Mouse (Mus musculus): ENCODE data around the gene Zfp870. TPM values are rescaled to one million over a fixed set of nuclear protein-coding genes. Genes with fewer than 3 reads are reported as not detected.

Zfp870 gene
- polyA plus RNA-seq, 1 experiment from 2014 or later: 11.7 TPM

DNA sequence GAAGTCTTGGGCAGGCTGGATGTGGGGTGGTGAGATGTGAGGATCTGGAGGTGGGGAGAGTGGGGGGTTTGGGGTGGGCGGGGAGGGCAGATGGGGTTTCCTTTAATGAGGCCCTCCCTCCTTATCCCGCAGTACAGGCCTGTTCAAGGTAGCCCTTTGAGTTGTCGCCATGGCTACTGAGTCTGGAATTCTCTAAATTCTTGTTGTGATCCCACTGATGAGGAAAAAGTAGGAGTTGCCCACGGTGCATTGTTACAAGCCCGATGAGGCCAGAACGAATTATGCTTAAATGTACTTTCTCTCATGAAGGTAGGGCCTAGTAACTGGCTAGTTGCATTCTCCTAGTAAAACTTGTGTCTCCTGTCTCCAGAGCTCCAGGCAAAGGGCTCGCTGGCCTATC is 39.9 kb downstream of the Zfp870 start:
- H3K9me3 ChIP-seq (replicated peaks; ENCODE audit: control insufficient read depth, low read length): no peaks in the 10 kb centered on the region
- no peaks in the 10 kb centered on the region for H3K36me3 ChIP-seq (replicated peaks; ENCODE audit: control insufficient read depth, insufficient read depth, low read depth, low read length)
- no peak overlapping the region for H3K4me2 ChIP-seq (ENCODE audit: low read depth, low read length)
- H3K9ac ChIP-seq (replicated peaks; ENCODE audit: low read length): no peak overlapping the region
- H3K27ac ChIP-seq (replicated peaks; ENCODE audit: low read depth, low read length): no peak overlapping the region
- no peaks in the 10 kb centered on the region for H3K27me3 ChIP-seq (ENCODE audit: control insufficient read depth, insufficient read depth, low read length)
- peak; percentile 13 for DNase-seq (ENCODE audit: low spot score)
- no peaks in the 10 kb centered on the region for H3K4me1 ChIP-seq (ENCODE audit: control insufficient read depth, insufficient read depth, low read length)
- 52% methylated on average over 7 of the region's 7 CpGs for WGBS
- no peak overlapping the region for H3K4me3 ChIP-seq (ENCODE audit: low read depth, low read length)
- ATAC-seq (replicated peaks; ENCODE audit: insufficient number of reproducible peaks, low FRiP score, low TSS enrichment, low read depth): 0 out of 2 replicates have a peak, but pooled peaks have one; percentile 18

DNA sequence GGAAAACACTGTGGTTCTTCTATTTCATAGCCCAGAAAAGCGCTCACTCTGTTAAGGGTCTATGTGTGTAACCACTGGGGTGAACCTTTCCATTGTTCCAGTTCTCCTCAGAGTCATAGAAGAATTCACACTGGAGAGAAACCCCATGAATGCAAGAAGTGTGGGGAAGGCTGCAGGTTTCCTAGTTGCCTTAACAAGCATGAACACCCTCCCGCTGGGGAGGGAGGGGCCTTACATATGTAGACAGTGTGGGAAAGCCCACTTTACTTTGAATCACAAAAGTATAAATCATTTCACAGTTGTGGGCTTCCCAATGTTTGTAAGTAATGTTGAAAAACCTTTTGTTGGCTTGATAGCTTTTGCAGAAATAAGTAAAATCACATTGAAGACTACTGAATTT is 50.1 kb downstream of the Zfp870 start:
- no peak for ATAC-seq (replicated peaks; ENCODE audit: insufficient number of reproducible peaks, low FRiP score, low TSS enrichment, low read depth)
- 71% methylated on average over 2 of the region's 2 CpGs for WGBS
- no peak overlapping the region for H3K9ac ChIP-seq (replicated peaks; ENCODE audit: low read length)

DNA sequence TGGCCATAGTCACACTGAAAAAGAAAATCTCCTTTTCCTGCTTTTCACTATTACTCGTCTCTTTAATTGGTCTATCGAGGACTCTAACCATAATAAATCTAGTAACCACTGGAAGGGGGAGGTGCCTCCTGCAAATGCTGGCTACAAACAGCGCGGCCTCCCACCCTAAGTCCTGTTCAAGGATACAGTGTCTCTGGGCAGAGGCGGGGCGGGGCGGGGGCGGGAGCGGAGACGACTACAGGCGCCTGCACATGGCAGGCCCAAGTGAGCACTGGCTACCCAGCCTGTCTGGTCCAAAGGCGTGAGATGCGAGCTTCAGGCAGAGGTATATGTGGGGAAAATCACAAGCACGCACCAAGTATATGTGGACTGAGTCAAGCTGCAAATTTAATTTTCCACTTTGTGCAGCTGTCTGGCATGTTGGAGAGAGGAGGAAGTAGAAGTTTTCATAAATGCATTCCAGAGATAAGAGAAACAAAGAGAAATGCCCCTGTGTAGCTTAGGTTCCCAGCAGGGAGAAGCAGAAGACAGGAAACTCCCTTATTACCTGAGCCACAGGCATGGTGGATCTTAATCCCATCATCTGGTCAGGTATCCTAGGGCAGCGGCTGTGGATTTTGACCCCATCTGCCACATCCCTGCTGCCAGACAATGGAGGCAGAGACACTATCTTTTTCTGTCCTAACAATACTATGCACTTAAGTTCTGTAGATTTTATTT is 52.2 kb downstream of the Zfp870 start:
- H3K4me2 ChIP-seq (ENCODE audit: low read depth, low read length): no peak overlapping the region; the same call in 1 of the 2 replicates
- 39% methylated on average over 15 of the region's 15 CpGs for WGBS
- H3K9me3 ChIP-seq (replicated peaks; ENCODE audit: control insufficient read depth, low read length): no peaks in the 10 kb centered on the region
- ATAC-seq (replicated peaks; ENCODE audit: insufficient number of reproducible peaks, low FRiP score, low TSS enrichment, low read depth): no peak
- H3K27me3 ChIP-seq (ENCODE audit: control insufficient read depth, insufficient read depth, low read length): no peaks in the 10 kb centered on the region
- no peak overlapping the region for H3K27ac ChIP-seq (replicated peaks; ENCODE audit: low read depth, low read length)
- no peaks in the 10 kb centered on the region for H3K36me3 ChIP-seq (replicated peaks; ENCODE audit: control insufficient read depth, insufficient read depth, low read depth, low read length)
- H3K4me1 ChIP-seq (ENCODE audit: control insufficient read depth, insufficient read depth, low read length): no peaks in the 10 kb centered on the region
- DNase-seq (ENCODE audit: low spot score): peak; percentile 8
- H3K9ac ChIP-seq (replicated peaks; ENCODE audit: low read length): no peak overlapping the region
- no peak overlapping the region for H3K4me3 ChIP-seq (ENCODE audit: low read depth, low read length)

More for the DNA sequence above, 50.1 kb downstream of the Zfp870 start:
- H3K27me3 ChIP-seq (ENCODE audit: control insufficient read depth, insufficient read depth, low read length): no peaks in the 10 kb centered on the region
- H3K36me3 ChIP-seq (replicated peaks; ENCODE audit: control insufficient read depth, insufficient read depth, low read depth, low read length): no peaks in the 10 kb centered on the region
- no peak overlapping the region for H3K4me2 ChIP-seq (ENCODE audit: low read depth, low read length)
- H3K4me3 ChIP-seq (ENCODE audit: low read depth, low read length): no peak overlapping the region
- no peaks in the 10 kb centered on the region for H3K4me1 ChIP-seq (ENCODE audit: control insufficient read depth, insufficient read depth, low read length)
- H3K9me3 ChIP-seq (replicated peaks; ENCODE audit: control insufficient read depth, low read length): no peaks in the 10 kb centered on the region
- no peak overlapping the region for H3K27ac ChIP-seq (replicated peaks; ENCODE audit: low read depth, low read length)
- no peak for DNase-seq (ENCODE audit: low spot score)

DNA sequence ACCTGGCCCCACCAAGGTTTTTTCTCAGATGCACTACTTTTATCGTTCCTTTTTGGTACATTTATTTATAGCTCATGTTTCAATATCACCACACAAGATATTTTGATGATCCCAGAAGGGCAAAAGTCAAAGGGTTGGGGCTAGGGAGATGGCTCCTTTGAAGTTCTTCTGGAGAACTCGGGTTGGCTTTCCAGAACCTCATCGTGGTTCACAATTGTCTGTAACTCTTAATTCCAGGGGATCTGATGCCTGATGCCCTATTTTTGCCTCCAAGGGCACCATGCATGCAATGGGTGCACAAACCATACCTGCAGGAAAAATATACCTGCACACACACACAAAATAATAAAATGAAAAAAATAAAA is 61.0 kb downstream of the Zfp870 start:
- H3K27me3 ChIP-seq (ENCODE audit: control insufficient read depth, insufficient read depth, low read length): no peaks in the 10 kb centered on the region
- no peaks in the 10 kb centered on the region for H3K36me3 ChIP-seq (replicated peaks; ENCODE audit: control insufficient read depth, insufficient read depth, low read depth, low read length)
- no peaks in the 10 kb centered on the region for H3K4me1 ChIP-seq (ENCODE audit: control insufficient read depth, insufficient read depth, low read length)
- no peak for DNase-seq (ENCODE audit: low spot score)
- peak overlapping the region; percentile 66; the same call in 1 of the 2 replicates for H3K4me2 ChIP-seq (ENCODE audit: low read depth, low read length)
- H3K9me3 ChIP-seq (replicated peaks; ENCODE audit: control insufficient read depth, low read length): no peaks in the 10 kb centered on the region
- H3K9ac ChIP-seq (replicated peaks; ENCODE audit: low read length): no peak overlapping the region; the same call in 1 of the 2 replicates
- H3K4me3 ChIP-seq (ENCODE audit: low read depth, low read length): peak overlapping the region; percentile 91; the same call in 1 of the 2 replicates
- H3K27ac ChIP-seq (replicated peaks; ENCODE audit: low read depth, low read length): no peak overlapping the region
- 36% methylated on average over 3 of the region's 3 CpGs for WGBS
- no peak for ATAC-seq (replicated peaks; ENCODE audit: insufficient number of reproducible peaks, low FRiP score, low TSS enrichment, low read depth)

DNA sequence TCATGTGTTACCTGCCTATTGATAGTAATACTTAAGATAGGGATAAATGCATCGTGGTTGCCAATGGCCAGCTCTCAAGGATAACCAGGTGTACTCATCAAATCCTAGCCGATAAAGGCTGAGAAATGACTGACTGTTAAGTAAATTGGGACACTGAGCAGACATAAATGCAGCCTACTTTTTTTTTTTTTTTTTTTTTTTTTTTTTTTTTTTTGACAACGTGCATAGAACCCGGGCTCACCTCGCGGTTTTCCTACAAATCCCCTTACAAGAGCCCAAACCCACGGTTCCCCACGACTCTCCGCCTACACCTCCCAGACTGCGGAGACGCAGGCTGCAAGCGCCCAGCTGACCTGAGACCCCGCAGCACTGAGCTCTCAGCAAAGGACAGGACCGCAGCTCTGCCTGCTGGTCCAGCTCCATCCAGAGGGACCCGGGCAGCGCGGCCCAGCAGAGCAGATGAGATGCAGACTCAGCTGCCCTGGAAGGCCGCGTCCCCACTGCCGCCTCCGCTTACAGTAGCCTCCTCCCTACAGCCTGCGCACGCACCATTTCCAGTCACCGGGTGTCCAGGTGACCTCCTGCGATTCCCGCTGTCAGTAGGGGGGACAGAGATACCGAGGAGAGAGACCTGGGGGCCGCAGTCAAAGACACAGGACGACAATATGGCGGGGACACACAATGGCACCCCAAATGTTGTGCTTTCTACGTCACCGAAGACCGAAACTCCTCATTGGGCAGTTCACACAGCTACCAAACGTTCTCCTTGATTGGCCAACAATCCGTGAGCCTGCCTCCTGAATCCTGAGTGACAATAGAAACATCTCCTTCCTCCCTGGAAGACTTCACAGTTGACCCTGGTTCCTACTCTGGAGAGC is 61.7 kb downstream of the Zfp870 start, which contains the start of gene Zfp799:
Zfp799 (minus strand) TSS at position 722 of the 878 bp plus-strand sequence.
- DNase-seq (ENCODE audit: low spot score) (peak; percentile 93), ATAC-seq (replicated peaks; ENCODE audit: insufficient number of reproducible peaks, low FRiP score, low TSS enrichment, low read depth) (peak; percentile 96)
- Histone ChIP-seq H3K27me3 (ENCODE audit: control insufficient read depth, insufficient read depth, low read length) (no peaks in the 10 kb centered on the region), H3K4me2 (ENCODE audit: low read depth, low read length) (peak within 1 kb of the TSS; percentile 66), H3K9ac (replicated peaks; ENCODE audit: low read length) (peak within 1 kb of the TSS; percentile 97), H3K4me1 (ENCODE audit: control insufficient read depth, insufficient read depth, low read length) (no peaks in the 10 kb centered on the region), H3K4me3 (ENCODE audit: low read depth, low read length) (peak within 1 kb of the TSS; percentile 91), H3K36me3 (replicated peaks; ENCODE audit: control insufficient read depth, insufficient read depth, low read depth, low read length) (no peaks in the 10 kb centered on the region), H3K27ac (replicated peaks; ENCODE audit: low read depth, low read length) (no peak within 1 kb of the TSS), H3K9me3 (replicated peaks; ENCODE audit: control insufficient read depth, low read length) (no peaks in the 10 kb centered on the region)
- 1% methylated on average over 35 of the region's 35 CpGs for WGBS

Other genes starting within 250 kb of the Zfp870 start
- gene Cyp4f40, start 232.7 kb downstream of the Zfp870 start, polyA plus RNA-seq (2014; fragmentation: Nextera tagmentation; extraction: Ambion mirVana): not detected in 2 replicates
- 0.27 TPM in 1 of 2 replicates, not detected in the other for gene Cyp4f15, start 206.0 kb downstream of the Zfp870 start, polyA plus RNA-seq (2014; fragmentation: Nextera tagmentation; extraction: Ambion mirVana)
- gene Zfp871, start 103.4 kb downstream of the Zfp870 start, polyA plus RNA-seq (2014; fragmentation: Nextera tagmentation; extraction: Ambion mirVana): 25.6 and 33.8 TPM in 2 replicates
- 11.5 and 13.2 TPM in 2 replicates for gene Zfp811, start 81.7 kb downstream of the Zfp870 start, polyA plus RNA-seq (2014; fragmentation: Nextera tagmentation; extraction: Ambion mirVana)
- 17.1 and 23.5 TPM in 2 replicates for gene Zfp799, start 61.4 kb downstream of the Zfp870 start, polyA plus RNA-seq (2014; fragmentation: Nextera tagmentation; extraction: Ambion mirVana)
- gene Cyp4f14, start 25.7 kb upstream of the Zfp870 start, polyA plus RNA-seq (2014; fragmentation: Nextera tagmentation; extraction: Ambion mirVana): not detected in 2 replicates
- 2.7 and 3.4 TPM in 2 replicates for gene Cyp4f13, start 55.8 kb upstream of the Zfp870 start, polyA plus RNA-seq (2014; fragmentation: Nextera tagmentation; extraction: Ambion mirVana)
- gene Zfp472, start 74.2 kb upstream of the Zfp870 start, polyA plus RNA-seq (2014; fragmentation: Nextera tagmentation; extraction: Ambion mirVana): 15.5 and 16.2 TPM in 2 replicates
- gene Zfp952, start 101.5 kb upstream of the Zfp870 start, polyA plus RNA-seq (2014; fragmentation: Nextera tagmentation; extraction: Ambion mirVana): 16.6 and 17.3 TPM in 2 replicates
- 26.2 and 27.0 TPM in 2 replicates for gene Zfp763, start 141.8 kb upstream of the Zfp870 start, polyA plus RNA-seq (2014; fragmentation: Nextera tagmentation; extraction: Ambion mirVana)
- not detected in 2 replicates for gene 4921501E09Rik, start 176.4 kb upstream of the Zfp870 start, polyA plus RNA-seq (2014; fragmentation: Nextera tagmentation; extraction: Ambion mirVana)
- gene Zfp563, start 197.7 kb upstream of the Zfp870 start, polyA plus RNA-seq (2014; fragmentation: Nextera tagmentation; extraction: Ambion mirVana): 9.8 and 11.2 TPM in 2 replicates
- gene Morc2b, start 248.0 kb upstream of the Zfp870 start, polyA plus RNA-seq (2014; fragmentation: Nextera tagmentation; extraction: Ambion mirVana): 0.18 TPM in 1 of 2 replicates, not detected in the other